Mouse (Mus musculus): ENCODE results near the gene 1810049J17Rik. TPM values are rescaled to one million over a fixed set of nuclear protein-coding genes. Genes with fewer than 3 reads are reported as not detected.

The 1810049J17Rik gene
- total and polyA plus RNA-seq, 2 experiments from 2014 or later, result 2.1 TPM; not detected in 1

DNA sequence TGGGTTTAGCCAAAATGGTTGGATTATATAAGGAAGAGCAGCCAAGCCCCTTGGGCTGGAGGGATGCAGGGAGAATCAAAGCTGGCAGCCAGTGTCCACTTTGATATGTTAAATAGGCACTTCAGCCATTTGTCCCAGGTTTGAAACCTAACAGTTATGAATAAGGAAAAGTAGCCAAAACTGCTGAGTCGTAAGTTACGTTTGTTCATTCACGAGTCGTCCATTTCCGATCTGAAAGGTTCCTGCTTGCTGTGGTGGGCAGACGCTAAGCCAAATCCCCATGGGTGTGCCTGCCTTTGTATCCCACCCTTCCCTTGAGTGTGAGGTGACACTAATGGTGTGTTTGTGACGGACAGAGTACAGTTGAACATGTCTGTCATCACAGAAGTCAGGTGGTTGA is 10.2 kb downstream of the 1810049J17Rik start:
- H3K4me2 ChIP-seq (ENCODE audit: low read depth), result no peak overlapping the region
- no peak overlapping the region for H3K27ac ChIP-seq (ENCODE audit: low read depth, low read length)
- H3K36me3 ChIP-seq (ENCODE audit: insufficient read depth), result no peaks in the 10 kb centered on the region
- 89% methylated on average over 7 of the region's 7 CpGs for WGBS
- no peak overlapping the region for H3K4me3 ChIP-seq (ENCODE audit: low read depth, low read length)
- ATAC-seq (no peak), DNase-seq (no peak)
- no peaks in the 10 kb centered on the region for H3K9me3 ChIP-seq (ENCODE audit: low read length)
- no peaks in the 10 kb centered on the region for H3K4me1 ChIP-seq (ENCODE audit: insufficient read depth)
- no peak for TF ChIP-seq CTCF (IDR thresholded peaks at IDR 0.05; ENCODE audit: low read depth)
- H3K27me3 ChIP-seq (ENCODE audit: insufficient read depth, low read length), result no peaks in the 10 kb centered on the region
- no peak overlapping the region for H3K9ac ChIP-seq

DNA sequence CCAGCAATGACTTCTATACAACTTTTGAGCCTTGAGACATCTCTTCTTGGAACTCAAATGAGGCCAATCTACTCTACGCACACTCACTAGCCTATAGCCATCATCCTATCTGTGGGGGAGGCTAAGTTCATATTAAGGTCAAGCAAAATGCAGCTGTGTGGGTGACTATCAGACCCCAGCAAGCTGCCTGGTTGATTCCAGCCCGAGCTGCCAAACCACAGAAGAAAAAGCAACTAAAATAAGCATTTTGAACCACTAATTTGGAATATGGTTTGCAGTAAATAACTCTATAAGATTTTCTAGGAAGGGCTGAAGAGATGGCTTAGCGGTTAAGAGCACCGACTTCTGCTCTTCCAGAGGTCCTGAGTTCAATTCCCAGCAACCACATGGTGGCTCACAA is 11.0 kb downstream of the 1810049J17Rik start:
- no peak overlapping the region for H3K4me3 ChIP-seq (ENCODE audit: low read depth, low read length)
- 92% methylated on average over 4 of the region's 4 CpGs for WGBS
- no peaks in the 10 kb centered on the region for H3K27me3 ChIP-seq (ENCODE audit: insufficient read depth, low read length)
- TF ChIP-seq CTCF (IDR thresholded peaks at IDR 0.05; ENCODE audit: low read depth), result no peak
- no peaks in the 10 kb centered on the region for H3K4me1 ChIP-seq (ENCODE audit: insufficient read depth)
- DNase-seq (no peak), ATAC-seq (no peak)
- no peak overlapping the region for H3K4me2 ChIP-seq (ENCODE audit: low read depth)
- no peaks in the 10 kb centered on the region for H3K9me3 ChIP-seq (ENCODE audit: low read length)
- H3K36me3 ChIP-seq (ENCODE audit: insufficient read depth), result no peaks in the 10 kb centered on the region
- no peak overlapping the region for H3K9ac ChIP-seq
- H3K27ac ChIP-seq (ENCODE audit: low read depth, low read length), result no peak overlapping the region

DNA sequence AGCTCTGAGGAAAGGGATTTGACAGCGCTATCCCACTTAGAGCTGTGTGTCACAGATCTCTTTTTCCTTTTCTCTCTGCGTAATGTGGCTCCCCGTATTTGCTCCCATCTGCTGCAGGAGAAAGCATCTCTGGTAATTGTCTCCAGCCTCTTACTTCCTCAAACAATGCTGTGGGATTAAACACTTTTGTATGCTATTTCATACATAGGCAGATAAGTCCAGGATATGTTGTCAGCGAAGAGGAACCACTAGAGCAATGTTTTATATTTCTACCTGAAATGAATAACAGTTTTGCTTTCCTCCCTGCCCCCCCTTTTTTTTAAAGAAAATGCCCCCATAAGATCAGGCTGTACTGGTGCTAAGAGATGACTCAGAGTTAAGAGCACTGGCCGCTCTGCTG is 13.2 kb downstream of the 1810049J17Rik start:
- Histone ChIP-seq H3K9ac (no peak overlapping the region), H3K4me1 (ENCODE audit: insufficient read depth) (no peaks in the 10 kb centered on the region), H3K27ac (ENCODE audit: low read depth, low read length) (no peak overlapping the region), H3K9me3 (ENCODE audit: low read length) (no peaks in the 10 kb centered on the region), H3K4me2 (ENCODE audit: low read depth) (no peak overlapping the region), H3K27me3 (ENCODE audit: insufficient read depth, low read length) (no peaks in the 10 kb centered on the region), H3K4me3 (ENCODE audit: low read depth, low read length) (no peak overlapping the region), H3K36me3 (ENCODE audit: insufficient read depth) (no peaks in the 10 kb centered on the region)
- TF ChIP-seq CTCF (IDR thresholded peaks at IDR 0.05; ENCODE audit: low read depth), result no peak
- 89% methylated on average over 5 of the region's 5 CpGs for WGBS
- ATAC-seq (no peak), DNase-seq (no peak)

DNA sequence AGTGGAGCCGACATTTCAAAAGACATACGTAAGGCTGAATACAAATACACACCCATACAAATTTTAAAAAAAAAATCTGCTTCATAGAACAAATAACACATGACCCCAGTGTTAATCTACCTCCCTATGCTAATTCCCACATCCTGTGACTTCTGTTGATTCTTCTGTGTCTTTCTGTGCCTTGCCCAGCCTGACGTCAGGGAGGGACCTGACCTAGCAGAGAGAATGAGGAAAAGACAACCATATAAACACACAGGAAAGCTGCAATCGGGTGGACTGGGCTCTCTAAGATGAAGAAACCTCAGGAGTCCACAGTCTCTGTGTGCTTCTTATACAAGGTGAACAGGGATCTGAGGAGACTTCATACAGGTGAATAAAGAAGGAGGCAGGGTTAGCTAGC is 14.6 kb downstream of the 1810049J17Rik start:
- no peaks in the 10 kb centered on the region for H3K36me3 ChIP-seq (ENCODE audit: insufficient read depth)
- no peak overlapping the region for H3K9ac ChIP-seq
- no peaks in the 10 kb centered on the region for H3K9me3 ChIP-seq (ENCODE audit: low read length)
- no peak for TF ChIP-seq CTCF (IDR thresholded peaks at IDR 0.05; ENCODE audit: low read depth)
- no peak overlapping the region for H3K4me2 ChIP-seq (ENCODE audit: low read depth)
- DNase-seq (no peak), ATAC-seq (no peak)
- no peak overlapping the region for H3K27ac ChIP-seq (ENCODE audit: low read depth, low read length)
- H3K27me3 ChIP-seq (ENCODE audit: insufficient read depth, low read length), result no peaks in the 10 kb centered on the region
- WGBS, result 76% methylated on average over 4 of the region's 4 CpGs
- no peak overlapping the region for H3K4me3 ChIP-seq (ENCODE audit: low read depth, low read length)
- H3K4me1 ChIP-seq (ENCODE audit: insufficient read depth), result no peaks in the 10 kb centered on the region

DNA sequence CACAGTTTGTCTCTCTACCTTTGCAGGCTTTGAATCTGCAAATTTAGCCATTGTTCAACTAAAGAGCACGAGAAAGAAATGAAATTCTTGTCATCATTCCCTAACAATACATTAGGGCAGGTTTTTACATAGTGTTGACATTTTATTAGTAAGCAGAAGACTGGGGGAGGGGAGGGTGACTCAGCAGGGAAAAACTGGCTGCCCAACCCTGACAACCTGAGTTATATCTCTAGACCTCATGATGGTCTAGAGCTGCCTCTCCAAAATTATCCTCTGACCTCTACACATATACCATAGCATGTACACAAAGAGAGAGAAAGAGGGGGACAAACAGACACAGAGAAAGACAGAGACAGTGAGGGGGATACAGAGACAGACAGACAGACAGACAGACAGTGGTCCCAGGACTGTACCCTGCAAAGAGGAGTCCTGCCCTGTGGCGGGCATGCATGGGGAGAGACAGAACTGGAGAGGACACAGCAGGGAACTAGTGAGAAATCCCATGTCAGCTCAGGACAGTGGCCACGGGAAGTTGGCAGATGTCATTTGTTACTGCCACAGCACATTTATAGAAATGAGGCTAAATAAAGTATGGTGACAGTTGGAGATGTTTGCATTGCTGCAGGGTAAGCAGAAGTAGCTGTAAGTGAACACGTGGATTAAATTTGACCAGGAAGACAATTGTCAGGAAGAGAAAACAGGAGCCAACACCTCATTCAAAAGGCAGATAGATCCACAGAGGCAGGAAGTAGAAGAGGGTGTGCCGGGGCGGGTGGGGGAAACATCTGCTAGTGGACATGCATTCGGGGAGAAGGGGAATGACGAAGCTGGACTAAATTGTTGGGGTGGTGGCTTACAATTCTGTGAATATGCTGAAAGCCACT is 15.3 kb downstream of the 1810049J17Rik start:
- 68% methylated on average over 8 of the region's 8 CpGs for WGBS
- Histone ChIP-seq H3K4me2 (ENCODE audit: low read depth) (no peak overlapping the region), H3K27me3 (ENCODE audit: insufficient read depth, low read length) (no peaks in the 10 kb centered on the region), H3K27ac (ENCODE audit: low read depth, low read length) (no peak overlapping the region), H3K9ac (no peak overlapping the region), H3K4me3 (ENCODE audit: low read depth, low read length) (no peak overlapping the region), H3K4me1 (ENCODE audit: insufficient read depth) (no peaks in the 10 kb centered on the region), H3K9me3 (ENCODE audit: low read length) (no peaks in the 10 kb centered on the region), H3K36me3 (ENCODE audit: insufficient read depth) (no peaks in the 10 kb centered on the region)
- TF ChIP-seq CTCF (IDR thresholded peaks at IDR 0.05; ENCODE audit: low read depth), result no peak
- DNase-seq (no peak), ATAC-seq (peak; percentile 23; the same call in 1 of the 2 replicates)

DNA sequence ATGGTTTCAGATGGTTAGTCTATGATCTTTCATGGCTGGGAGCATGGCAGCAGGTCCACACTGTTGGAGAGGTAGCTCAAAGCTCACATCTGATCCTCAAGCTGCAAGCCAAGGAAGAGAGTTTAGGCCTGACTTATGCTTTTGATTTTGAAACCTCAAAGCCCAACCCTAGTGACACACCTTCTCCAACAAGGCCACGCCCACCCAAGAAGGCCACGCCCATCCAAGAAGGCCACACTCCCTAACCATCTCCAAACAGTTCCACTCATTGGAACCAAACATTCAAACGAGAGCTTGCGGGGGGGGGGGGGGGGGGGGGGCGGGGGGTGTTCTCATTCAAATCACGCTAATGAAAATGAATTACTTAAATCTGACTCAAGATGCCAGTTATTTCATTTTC is 19.9 kb downstream of the 1810049J17Rik start:
- no peak for ATAC-seq
- Histone ChIP-seq H3K4me2 (ENCODE audit: low read depth) (no peak overlapping the region), H3K4me3 (ENCODE audit: low read depth, low read length) (no peak overlapping the region), H3K36me3 (ENCODE audit: insufficient read depth) (no peaks in the 10 kb centered on the region), H3K27me3 (ENCODE audit: insufficient read depth, low read length) (no peaks in the 10 kb centered on the region), H3K27ac (ENCODE audit: low read depth, low read length) (no peak overlapping the region), H3K9me3 (ENCODE audit: low read length) (no peaks in the 10 kb centered on the region), H3K9ac (no peak overlapping the region), H3K4me1 (ENCODE audit: insufficient read depth) (no peaks in the 10 kb centered on the region)
- no peak for DNase-seq
- TF ChIP-seq CTCF (IDR thresholded peaks at IDR 0.05; ENCODE audit: low read depth), result no peak
- WGBS, result 83% methylated on average over 5 of the region's 6 CpGs

DNA sequence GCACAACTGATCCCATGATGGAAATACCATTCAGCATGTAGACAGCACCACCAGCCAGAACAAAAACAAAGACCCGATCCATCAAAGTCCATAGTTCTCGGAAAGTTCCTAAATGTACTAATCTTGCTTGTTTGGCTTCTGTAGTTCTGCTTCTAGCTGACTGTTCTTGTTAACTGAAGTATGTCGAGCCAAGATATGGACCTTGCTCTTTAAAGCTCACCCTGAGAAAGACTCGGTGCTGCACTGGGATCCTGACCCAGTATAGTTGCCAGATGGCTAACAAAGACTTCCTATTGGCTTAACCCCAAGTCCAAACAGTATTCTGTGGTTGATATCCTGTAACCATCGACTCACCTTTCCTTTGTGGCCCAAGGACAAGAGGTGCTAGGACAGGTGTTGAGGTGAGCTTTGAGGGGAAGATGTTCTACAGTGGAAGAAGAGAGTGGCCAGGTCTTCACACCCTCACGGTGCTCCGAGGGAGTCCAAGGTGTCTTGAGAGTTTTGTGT is 23.4 kb downstream of the 1810049J17Rik start:
- H3K9me3 ChIP-seq (ENCODE audit: low read length), result no peaks in the 10 kb centered on the region
- 86% methylated on average over 7 of the region's 7 CpGs for WGBS
- DNase-seq (no peak), ATAC-seq (no peak)
- no peak for TF ChIP-seq CTCF (IDR thresholded peaks at IDR 0.05; ENCODE audit: low read depth)
- H3K27me3 ChIP-seq (ENCODE audit: insufficient read depth, low read length), result no peaks in the 10 kb centered on the region
- H3K9ac ChIP-seq, result no peak overlapping the region
- H3K4me2 ChIP-seq (ENCODE audit: low read depth), result no peak overlapping the region
- no peaks in the 10 kb centered on the region for H3K4me1 ChIP-seq (ENCODE audit: insufficient read depth)
- H3K36me3 ChIP-seq (ENCODE audit: insufficient read depth), result no peaks in the 10 kb centered on the region
- no peak overlapping the region for H3K4me3 ChIP-seq (ENCODE audit: low read depth, low read length)
- H3K27ac ChIP-seq (ENCODE audit: low read depth, low read length), result no peak overlapping the region

Data from forebrain, postnatal 0 days (tissue).